Mouse (Mus musculus): Measurements from ENCODE around the gene Hist1h1e. TPM values are rescaled to one million over a fixed set of nuclear protein-coding genes. Genes with fewer than 3 reads are reported as not detected.

The Hist1h1e gene
- polyA plus RNA-seq (2014; fragmentation: Illumina TruSeq; extraction: RNeasy Lipid Tissue Mini Kit (QIAGEN cat#74804); ENCODE audit: low read depth, low replicate concordance), result 1.3 TPM

DNA sequence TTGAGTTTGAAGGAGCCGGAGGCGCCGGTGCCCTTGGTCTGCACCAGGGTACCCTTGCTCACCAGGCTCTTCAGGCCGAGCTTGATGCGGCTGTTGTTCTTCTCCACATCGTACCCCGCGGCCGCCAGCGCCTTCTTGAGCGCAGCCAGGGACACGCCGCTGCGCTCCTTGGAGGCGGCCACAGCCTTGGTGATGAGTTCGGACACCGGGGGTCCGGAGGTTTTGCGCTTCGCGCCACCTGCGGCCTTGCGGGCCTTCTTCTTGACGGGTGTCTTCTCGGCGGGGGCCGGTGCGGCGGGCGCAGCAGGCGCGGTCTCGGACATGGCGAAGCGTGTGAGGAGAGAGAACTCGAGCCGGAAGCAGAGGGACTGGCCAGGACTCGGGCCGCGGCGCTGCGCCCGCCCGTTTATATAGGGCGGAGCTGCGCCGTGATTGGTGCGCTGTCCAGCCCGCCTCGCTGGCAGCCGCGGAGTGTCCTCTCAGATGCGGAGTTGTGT is at the start of gene Hist1h1e:
Hist1h1e (minus strand) TSS at position 384 of the 497 bp plus-strand sequence.

DNA sequence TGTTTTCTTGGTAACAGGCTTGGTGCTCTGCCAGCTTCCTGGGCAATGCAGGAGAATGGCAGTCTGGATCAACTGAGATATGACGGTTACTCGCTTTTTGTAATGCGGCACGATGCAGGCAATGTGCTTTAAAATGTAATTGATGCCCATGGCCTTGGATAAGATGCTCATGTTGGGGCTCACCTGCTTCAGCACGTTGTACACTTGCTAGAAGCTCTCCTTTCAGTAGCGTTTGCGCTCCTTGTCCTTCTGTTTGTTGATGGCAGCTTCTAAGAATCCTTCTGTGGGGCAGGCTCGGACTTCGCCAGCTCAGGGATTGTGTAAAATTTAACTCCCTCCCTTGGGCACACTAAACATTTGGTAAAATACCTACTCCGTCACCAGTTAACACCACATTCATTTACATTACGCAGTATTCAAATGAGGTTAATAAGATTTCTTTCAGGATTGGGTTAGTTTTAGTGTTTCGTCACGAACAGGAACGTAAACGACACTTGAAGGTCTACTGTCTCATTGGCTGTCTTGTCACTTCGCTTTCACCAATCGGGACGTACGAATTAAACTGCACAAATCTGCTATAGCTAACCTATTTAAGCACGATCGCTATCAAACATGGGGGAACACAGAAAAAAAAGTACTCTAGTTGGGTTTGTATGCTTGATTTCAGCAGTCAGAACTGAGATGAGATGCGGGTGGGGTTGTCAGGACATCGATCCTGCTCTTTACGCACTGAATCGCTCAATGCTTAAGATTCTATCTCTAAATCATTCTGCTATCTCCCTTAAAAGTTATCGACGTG is 1.4 kb downstream of the Hist1h1e start, which contains the start of gene Hist1h2be:
Hist1h2be (minus strand) TSS at position 392 of the 799 bp plus-strand sequence.

DNA sequence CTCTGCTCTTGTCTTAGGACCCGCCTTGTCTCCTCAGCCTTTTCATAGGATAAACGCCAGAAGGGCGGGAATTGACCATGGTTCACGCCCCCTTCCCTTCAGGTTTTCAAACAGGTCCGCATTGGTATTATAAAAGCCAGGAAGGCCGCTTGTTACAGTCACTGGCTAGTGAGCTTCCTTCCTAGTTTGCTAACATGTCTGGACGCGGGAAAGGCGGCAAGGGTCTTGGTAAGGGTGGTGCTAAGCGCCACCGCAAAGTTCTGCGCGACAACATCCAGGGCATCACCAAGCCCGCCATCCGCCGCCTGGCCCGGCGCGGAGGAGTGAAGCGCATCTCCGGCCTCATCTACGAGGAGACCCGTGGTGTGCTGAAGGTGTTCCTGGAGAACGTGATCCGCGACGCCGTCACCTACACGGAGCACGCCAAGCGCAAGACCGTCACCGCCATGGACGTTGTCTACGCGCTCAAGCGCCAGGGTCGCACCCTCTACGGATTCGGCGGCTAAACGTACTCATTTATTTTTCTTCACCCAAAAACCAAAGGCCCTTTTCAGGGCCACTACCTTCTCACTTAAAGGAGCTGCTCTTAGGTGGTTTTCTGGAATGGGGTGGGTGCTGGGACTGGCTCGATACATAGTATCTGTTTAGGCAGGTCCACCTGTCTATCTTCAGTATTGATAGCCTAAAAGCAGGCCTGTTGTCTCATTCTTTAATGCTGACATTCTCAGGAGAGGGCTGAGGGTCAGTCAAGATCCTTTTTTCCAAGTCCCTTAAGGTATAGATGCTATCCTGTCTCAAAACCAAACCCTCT is 40.7 kb downstream of the Hist1h1e start, which contains the start of gene Hist1h4d:
Hist1h4d (plus strand) TSS at position 191 of the 811 bp plus-strand sequence.

DNA sequence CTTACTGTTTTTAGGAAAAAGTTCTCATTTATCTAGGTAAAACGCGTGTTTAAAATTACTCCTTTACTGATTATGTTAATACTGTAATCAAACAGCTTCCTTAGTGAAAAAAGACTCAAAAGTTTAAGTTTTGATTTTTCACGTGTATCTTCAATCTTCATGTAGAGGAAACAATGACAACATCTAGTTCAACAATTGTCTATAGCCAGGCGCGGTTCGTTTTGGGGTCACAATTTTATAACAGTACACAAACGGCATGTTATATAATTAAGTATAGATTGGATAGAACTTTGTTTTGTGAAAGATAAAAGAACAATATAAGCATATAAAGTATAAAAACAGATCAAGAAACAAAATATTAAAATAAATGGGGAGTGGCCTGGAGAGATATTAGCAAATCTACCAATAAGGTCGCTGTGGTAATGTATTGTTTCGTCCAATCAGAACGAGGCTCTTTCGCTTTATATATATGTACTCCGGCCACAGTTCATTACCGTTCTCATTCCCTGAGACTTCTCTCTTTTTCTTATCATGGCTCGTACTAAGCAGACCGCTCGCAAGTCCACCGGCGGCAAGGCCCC is 47.0 kb downstream of the Hist1h1e start, which contains the start of gene Hist1h3d:
Hist1h3d (plus strand) TSS at position 493 of the 581 bp plus-strand sequence.

DNA sequence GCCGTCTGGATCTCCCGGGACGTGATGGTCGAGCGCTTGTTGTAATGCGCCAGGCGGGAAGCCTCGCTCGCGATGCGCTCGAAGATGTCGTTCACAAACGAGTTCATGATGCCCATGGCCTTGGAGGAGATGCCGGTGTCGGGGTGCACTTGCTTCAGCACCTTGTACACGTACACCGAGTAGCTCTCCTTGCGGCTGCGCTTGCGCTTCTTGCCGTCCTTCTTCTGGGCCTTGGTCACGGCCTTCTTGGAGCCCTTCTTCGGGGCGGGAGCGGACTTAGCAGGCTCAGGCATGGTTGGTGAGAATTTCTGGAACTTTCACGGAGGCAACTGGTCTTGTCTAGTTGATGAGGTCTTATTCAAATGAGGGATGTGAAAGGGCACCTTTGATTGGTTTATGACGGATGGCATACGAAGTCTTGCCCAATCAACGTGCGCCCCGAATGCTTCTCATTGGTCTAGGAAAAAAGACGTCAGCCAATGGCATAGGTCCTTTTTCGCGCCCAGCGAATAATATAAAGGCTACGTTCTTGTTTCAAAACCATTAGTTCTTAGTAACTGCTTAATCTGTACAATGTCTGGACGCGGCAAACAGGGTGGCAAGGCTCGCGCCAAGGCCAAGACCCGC is 48.3 kb downstream of the Hist1h1e start, which contains the start of the genes Hist1h2bf and Hist1h2ad:
Hist1h2bf (minus strand) TSS at position 299 of the 627 bp plus-strand sequence.
Hist1h2ad (plus strand) TSS at position 484 of the 627 bp plus-strand sequence.

DNA sequence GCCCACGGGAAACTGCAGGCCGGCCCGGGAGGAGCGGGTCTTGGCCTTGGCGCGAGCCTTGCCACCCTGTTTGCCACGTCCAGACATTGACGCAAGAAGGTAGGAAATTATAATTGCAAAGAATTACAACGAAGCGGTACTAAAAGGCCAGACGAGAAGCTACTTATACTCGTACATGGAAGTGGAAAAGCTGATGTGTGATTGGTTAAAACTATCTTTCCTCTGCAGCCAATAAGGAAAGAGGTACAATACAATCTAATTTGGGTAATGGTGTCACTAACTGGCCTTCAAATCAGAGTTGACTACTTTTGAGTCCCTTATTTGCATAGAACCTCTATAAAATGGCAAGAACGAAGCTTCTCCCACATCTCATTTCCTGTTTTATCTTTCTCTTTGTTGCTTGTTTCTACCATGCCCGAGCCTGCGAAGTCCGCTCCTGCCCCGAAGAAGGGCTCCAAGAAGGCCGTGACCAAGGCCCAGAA is 51.3 kb downstream of the Hist1h1e start, which contains the start of the genes Hist1h2ae and Hist1h2bg:
Hist1h2ae (minus strand) TSS at position 199 of the 482 bp plus-strand sequence.
Hist1h2bg (plus strand) TSS at position 375 of the 482 bp plus-strand sequence.

Other genes with a start within 250 kb of the Hist1h1e start
- 2.9 TPM for gene Abt1, start 198.7 kb downstream of the Hist1h1e start, polyA plus RNA-seq (2014; fragmentation: Illumina TruSeq; extraction: RNeasy Lipid Tissue Mini Kit (QIAGEN cat#74804); ENCODE audit: low read depth, low replicate concordance)
- not detected for gene Btn1a1, start 156.7 kb downstream of the Hist1h1e start, polyA plus RNA-seq (2014; fragmentation: Illumina TruSeq; extraction: RNeasy Lipid Tissue Mini Kit (QIAGEN cat#74804); ENCODE audit: low read depth, low replicate concordance)
- gene Btn2a2, start 133.7 kb downstream of the Hist1h1e start, polyA plus RNA-seq (2014; fragmentation: Illumina TruSeq; extraction: RNeasy Lipid Tissue Mini Kit (QIAGEN cat#74804); ENCODE audit: low read depth, low replicate concordance), result not detected
- not detected for gene Hist1h4h, start 91.5 kb downstream of the Hist1h1e start, polyA plus RNA-seq (2014; fragmentation: Illumina TruSeq; extraction: RNeasy Lipid Tissue Mini Kit (QIAGEN cat#74804); ENCODE audit: low read depth, low replicate concordance)
- gene Hist1h2af, start 88.7 kb downstream of the Hist1h1e start, polyA plus RNA-seq (2014; fragmentation: Illumina TruSeq; extraction: RNeasy Lipid Tissue Mini Kit (QIAGEN cat#74804); ENCODE audit: low read depth, low replicate concordance), result not detected
- gene Hist1h3g, start 87.1 kb downstream of the Hist1h1e start, polyA plus RNA-seq (2014; fragmentation: Illumina TruSeq; extraction: RNeasy Lipid Tissue Mini Kit (QIAGEN cat#74804); ENCODE audit: low read depth, low replicate concordance), result not detected
- gene Hist1h2bh, start 79.2 kb downstream of the Hist1h1e start, polyA plus RNA-seq (2014; fragmentation: Illumina TruSeq; extraction: RNeasy Lipid Tissue Mini Kit (QIAGEN cat#74804); ENCODE audit: low read depth, low replicate concordance), result 2.7 TPM
- gene Hist1h3f, start 78.5 kb downstream of the Hist1h1e start, polyA plus RNA-seq (2014; fragmentation: Illumina TruSeq; extraction: RNeasy Lipid Tissue Mini Kit (QIAGEN cat#74804); ENCODE audit: low read depth, low replicate concordance), result not detected
- not detected for gene Hist1h4f, start 70.9 kb downstream of the Hist1h1e start, polyA plus RNA-seq (2014; fragmentation: Illumina TruSeq; extraction: RNeasy Lipid Tissue Mini Kit (QIAGEN cat#74804); ENCODE audit: low read depth, low replicate concordance)
- 0.70 TPM for gene Hist1h1d, start 69.3 kb downstream of the Hist1h1e start, polyA plus RNA-seq (2014; fragmentation: Illumina TruSeq; extraction: RNeasy Lipid Tissue Mini Kit (QIAGEN cat#74804); ENCODE audit: low read depth, low replicate concordance)
- gene Hist1h3e, start 60.2 kb downstream of the Hist1h1e start, polyA plus RNA-seq (2014; fragmentation: Illumina TruSeq; extraction: RNeasy Lipid Tissue Mini Kit (QIAGEN cat#74804); ENCODE audit: low read depth, low replicate concordance), result not detected
- gene Hist1h2ae, start 51.3 kb downstream of the Hist1h1e start, polyA plus RNA-seq (2014; fragmentation: Illumina TruSeq; extraction: RNeasy Lipid Tissue Mini Kit (QIAGEN cat#74804); ENCODE audit: low read depth, low replicate concordance), result not detected
- gene Hist1h2bg, start 51.2 kb downstream of the Hist1h1e start, polyA plus RNA-seq (2014; fragmentation: Illumina TruSeq; extraction: RNeasy Lipid Tissue Mini Kit (QIAGEN cat#74804); ENCODE audit: low read depth, low replicate concordance), result 2.4 TPM
- gene Hist1h2bf, start 48.4 kb downstream of the Hist1h1e start, polyA plus RNA-seq (2014; fragmentation: Illumina TruSeq; extraction: RNeasy Lipid Tissue Mini Kit (QIAGEN cat#74804); ENCODE audit: low read depth, low replicate concordance), result not detected
- gene Hist1h2ad, start 48.2 kb downstream of the Hist1h1e start, polyA plus RNA-seq (2014; fragmentation: Illumina TruSeq; extraction: RNeasy Lipid Tissue Mini Kit (QIAGEN cat#74804); ENCODE audit: low read depth, low replicate concordance), result not detected
- gene Hist1h3d, start 46.8 kb downstream of the Hist1h1e start, polyA plus RNA-seq (2014; fragmentation: Illumina TruSeq; extraction: RNeasy Lipid Tissue Mini Kit (QIAGEN cat#74804); ENCODE audit: low read depth, low replicate concordance), result 2.2 TPM
- gene Hist1h4d, start 41.0 kb downstream of the Hist1h1e start, polyA plus RNA-seq (2014; fragmentation: Illumina TruSeq; extraction: RNeasy Lipid Tissue Mini Kit (QIAGEN cat#74804); ENCODE audit: low read depth, low replicate concordance), result 0.76 TPM
- 15.6 TPM for gene Hist1h2be, start 1.4 kb downstream of the Hist1h1e start, polyA plus RNA-seq (2014; fragmentation: Illumina TruSeq; extraction: RNeasy Lipid Tissue Mini Kit (QIAGEN cat#74804); ENCODE audit: low read depth, low replicate concordance)
- 1.7 TPM for gene Hist1h2ac, start 61.4 kb upstream of the Hist1h1e start, polyA plus RNA-seq (2014; fragmentation: Illumina TruSeq; extraction: RNeasy Lipid Tissue Mini Kit (QIAGEN cat#74804); ENCODE audit: low read depth, low replicate concordance)
- 322 TPM for gene Hist1h2bc, start 61.6 kb upstream of the Hist1h1e start, polyA plus RNA-seq (2014; fragmentation: Illumina TruSeq; extraction: RNeasy Lipid Tissue Mini Kit (QIAGEN cat#74804); ENCODE audit: low read depth, low replicate concordance)
- not detected for gene Hist1h1t, start 73.3 kb upstream of the Hist1h1e start, polyA plus RNA-seq (2014; fragmentation: Illumina TruSeq; extraction: RNeasy Lipid Tissue Mini Kit (QIAGEN cat#74804); ENCODE audit: low read depth, low replicate concordance)
- not detected for gene Hist1h4c, start 75.9 kb upstream of the Hist1h1e start, polyA plus RNA-seq (2014; fragmentation: Illumina TruSeq; extraction: RNeasy Lipid Tissue Mini Kit (QIAGEN cat#74804); ENCODE audit: low read depth, low replicate concordance)
- 85.7 TPM for gene Hfe, start 88.3 kb upstream of the Hist1h1e start, polyA plus RNA-seq (2014; fragmentation: Illumina TruSeq; extraction: RNeasy Lipid Tissue Mini Kit (QIAGEN cat#74804); ENCODE audit: low read depth, low replicate concordance)
- gene Hist1h1c, start 116.2 kb upstream of the Hist1h1e start, polyA plus RNA-seq (2014; fragmentation: Illumina TruSeq; extraction: RNeasy Lipid Tissue Mini Kit (QIAGEN cat#74804); ENCODE audit: low read depth, low replicate concordance), result 40.8 TPM
- gene Hist1h3c, start 123.0 kb upstream of the Hist1h1e start, polyA plus RNA-seq (2014; fragmentation: Illumina TruSeq; extraction: RNeasy Lipid Tissue Mini Kit (QIAGEN cat#74804); ENCODE audit: low read depth, low replicate concordance), result not detected
- not detected for gene Hist1h2bb, start 124.2 kb upstream of the Hist1h1e start, polyA plus RNA-seq (2014; fragmentation: Illumina TruSeq; extraction: RNeasy Lipid Tissue Mini Kit (QIAGEN cat#74804); ENCODE audit: low read depth, low replicate concordance)
- gene Hist1h2ab, start 128.6 kb upstream of the Hist1h1e start, polyA plus RNA-seq (2014; fragmentation: Illumina TruSeq; extraction: RNeasy Lipid Tissue Mini Kit (QIAGEN cat#74804); ENCODE audit: low read depth, low replicate concordance), result not detected
- gene Hist1h3b, start 129.7 kb upstream of the Hist1h1e start, polyA plus RNA-seq (2014; fragmentation: Illumina TruSeq; extraction: RNeasy Lipid Tissue Mini Kit (QIAGEN cat#74804); ENCODE audit: low read depth, low replicate concordance), result not detected
- gene Hist1h4b, start 134.5 kb upstream of the Hist1h1e start, polyA plus RNA-seq (2014; fragmentation: Illumina TruSeq; extraction: RNeasy Lipid Tissue Mini Kit (QIAGEN cat#74804); ENCODE audit: low read depth, low replicate concordance), result not detected
- not detected for gene Hist1h4a, start 138.7 kb upstream of the Hist1h1e start, polyA plus RNA-seq (2014; fragmentation: Illumina TruSeq; extraction: RNeasy Lipid Tissue Mini Kit (QIAGEN cat#74804); ENCODE audit: low read depth, low replicate concordance)
- gene Hist1h3a, start 139.8 kb upstream of the Hist1h1e start, polyA plus RNA-seq (2014; fragmentation: Illumina TruSeq; extraction: RNeasy Lipid Tissue Mini Kit (QIAGEN cat#74804); ENCODE audit: low read depth, low replicate concordance), result not detected
- gene Hist1h1a, start 141.1 kb upstream of the Hist1h1e start, polyA plus RNA-seq (2014; fragmentation: Illumina TruSeq; extraction: RNeasy Lipid Tissue Mini Kit (QIAGEN cat#74804); ENCODE audit: low read depth, low replicate concordance), result not detected
- gene Trim38, start 147.4 kb upstream of the Hist1h1e start, polyA plus RNA-seq (2014; fragmentation: Illumina TruSeq; extraction: RNeasy Lipid Tissue Mini Kit (QIAGEN cat#74804); ENCODE audit: low read depth, low replicate concordance), result 0.99 TPM
- gene Slc17a2, start 184.4 kb upstream of the Hist1h1e start, polyA plus RNA-seq (2014; fragmentation: Illumina TruSeq; extraction: RNeasy Lipid Tissue Mini Kit (QIAGEN cat#74804); ENCODE audit: low read depth, low replicate concordance), result not detected
- 0.64 TPM for gene Slc17a3, start 216.9 kb upstream of the Hist1h1e start, polyA plus RNA-seq (2014; fragmentation: Illumina TruSeq; extraction: RNeasy Lipid Tissue Mini Kit (QIAGEN cat#74804); ENCODE audit: low read depth, low replicate concordance)
- gene Slc17a1, start 245.2 kb upstream of the Hist1h1e start, polyA plus RNA-seq (2014; fragmentation: Illumina TruSeq; extraction: RNeasy Lipid Tissue Mini Kit (QIAGEN cat#74804); ENCODE audit: low read depth, low replicate concordance), result not detected

Measured in adrenal gland, adult 10 weeks (tissue).